Mouse (Mus musculus) neural tube, embryonic 14.5 days (tissue): ENCODE measurements around the gene Col15a1. TPM values are rescaled to one million over a fixed set of nuclear protein-coding genes. Genes with fewer than 3 reads are reported as not detected.

ENCODE experiments used
- ATAC-seq: fragments of 200-750 bp; cut with Nextera tagmentation; 2 replicates; pipeline ENCODE4 v1.8.0; 2017; ENCODE audit warnings: low read depth, mild to moderate bottlenecking, moderate TSS enrichment, moderate library complexity
- H3K27ac ChIP-seq: fragments of 300-500 bp; sonication (generic); 2 replicates; pipeline ENCODE4 v1.5.1; 2014; ENCODE audit warnings: low read depth, mild to moderate bottlenecking, control low read depth, low read length, moderate library complexity, mixed read lengths
- H3K27me3 ChIP-seq: fragments of 300-500 bp; sonication (generic); 2 replicates; pipeline ENCODE4 v1.6.1; 2014; ENCODE audit warnings: low read length; ENCODE audit not compliant: control insufficient read depth, insufficient read depth
- H3K36me3 ChIP-seq: fragments of 300-500 bp; sonication (generic); 2 replicates; pipeline ENCODE4 v1.6.1; 2014; ENCODE audit warnings: low read length, mixed read lengths; ENCODE audit not compliant: control insufficient read depth, insufficient read depth
- H3K4me1 ChIP-seq: fragments of 300-500 bp; sonication (generic); 2 replicates; pipeline ENCODE4 v1.6.1; 2014; ENCODE audit warnings: low read length; ENCODE audit not compliant: control insufficient read depth, insufficient read depth
- H3K4me2 ChIP-seq: fragments of 300-500 bp; sonication (generic); 2 replicates; pipeline ENCODE4 v1.6.1; 2014; ENCODE audit warnings: mild to moderate bottlenecking, low read depth, low read length, control low read depth
- H3K4me3 ChIP-seq: fragments of 300-500 bp; sonication (generic); 2 replicates; pipeline ENCODE4 v1.5.1; 2014; ENCODE audit warnings: low read depth, low read length, control low read depth, mixed read lengths
- H3K9ac ChIP-seq: fragments of 300-500 bp; sonication (generic); replicated peaks from 2 replicates; pipeline ENCODE4 v1.6.1; 2014; ENCODE audit warnings: low read depth, mild to moderate bottlenecking, control low read depth, low read length, mixed read lengths
- H3K9me3 ChIP-seq: fragments of 300-500 bp; sonication (generic); 2 replicates; pipeline ENCODE4 v1.6.1; 2016; ENCODE audit warnings: low read length; ENCODE audit not compliant: control insufficient read depth
- WGBS: fragments of 180-500 bp; shearing (Covaris S2); extraction: QIAGEN DNeasy Blood & Tissue Kit; methylation state at CpG from one replicate; pipeline ENCODE4 v1.1.7; 2014; 5-methylcytosine and 5-hydroxymethylcytosine counted together
- polyA plus RNA-seq: library from polyadenylated mRNA; unstranded; fragments of >200 nt; fragmentation: Nextera tagmentation; extraction: Ambion mirVana; gene quantifications from 2 replicates; pipeline ENCODE4 v1.2.1, GENCODE M21; 2014

Gene Col15a1
- polyA plus RNA-seq, 1 experiment from 2014 or later: 2.0 TPM

DNA sequence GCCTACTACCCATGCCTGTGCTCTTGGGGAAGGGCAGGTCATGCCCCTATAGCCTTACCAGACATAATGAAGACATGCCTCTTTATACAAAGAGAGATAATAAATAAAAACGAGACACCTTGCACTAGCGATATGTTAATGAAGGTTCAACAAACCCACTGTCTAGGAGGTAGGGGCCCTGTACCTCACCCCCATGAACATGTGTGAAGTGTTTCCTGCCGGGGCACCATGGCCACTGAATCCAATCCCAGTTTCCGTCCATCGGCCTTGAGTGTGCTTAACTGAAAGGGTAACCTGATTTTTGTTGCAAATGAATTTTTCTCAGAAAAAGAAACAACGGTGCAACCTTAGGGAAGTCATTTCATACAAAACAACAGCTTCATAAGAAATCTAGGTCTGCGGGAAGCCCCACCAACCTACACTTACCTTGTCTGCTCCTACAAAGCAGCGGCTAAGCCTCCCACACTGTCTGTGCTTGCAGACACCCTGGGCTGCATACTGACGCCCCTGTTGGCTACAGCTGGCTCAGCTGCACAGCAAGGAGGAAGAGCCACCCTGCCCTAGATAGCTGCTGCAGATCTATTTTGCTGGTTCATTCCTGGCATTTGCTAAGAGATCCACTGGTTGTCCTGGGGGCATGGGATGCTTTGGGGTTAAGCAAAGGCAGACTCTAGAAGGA is 64.6 kb downstream of the Col15a1 start:
- Histone ChIP-seq H3K4me1 (no peaks in the 10 kb centered on the region), H3K4me3 (no peak overlapping the region), H3K4me2 (no peak overlapping the region), H3K9me3 (no peaks in the 10 kb centered on the region), H3K9ac (no peak overlapping the region), H3K36me3 (no peaks in the 10 kb centered on the region), H3K27ac (no peak overlapping the region), H3K27me3 (no peaks in the 10 kb centered on the region)
- no peak for ATAC-seq
- WGBS: 74% methylated on average over 9 of the region's 9 CpGs

DNA sequence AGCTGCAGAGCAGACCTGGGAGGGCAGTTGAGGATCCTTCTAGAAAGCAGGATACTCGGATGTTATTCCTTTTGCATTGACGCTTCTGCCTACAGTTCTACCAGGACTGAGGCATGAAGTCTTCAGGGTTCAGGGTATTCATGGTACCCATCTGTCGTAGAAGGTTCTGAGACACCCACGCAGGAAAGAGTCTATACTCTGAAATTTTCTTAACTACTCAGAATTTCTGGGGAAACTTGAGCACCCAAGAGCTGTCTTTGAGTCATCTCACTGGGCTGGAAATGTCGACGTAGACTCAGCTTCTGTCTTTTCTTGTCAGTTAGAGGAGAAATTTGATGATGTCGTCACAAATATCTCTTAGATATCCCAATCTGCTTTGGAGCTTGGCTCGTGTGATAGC is 65.8 kb downstream of the Col15a1 start:
- Histone ChIP-seq H3K36me3 (no peaks in the 10 kb centered on the region), H3K27ac (no peak overlapping the region), H3K27me3 (no peaks in the 10 kb centered on the region), H3K9ac (no peak overlapping the region), H3K4me3 (no peak overlapping the region), H3K9me3 (no peaks in the 10 kb centered on the region), H3K4me2 (no peak overlapping the region), H3K4me1 (no peaks in the 10 kb centered on the region)
- WGBS: 92% methylated on average over 8 of the region's 8 CpGs
- no peak for ATAC-seq

DNA sequence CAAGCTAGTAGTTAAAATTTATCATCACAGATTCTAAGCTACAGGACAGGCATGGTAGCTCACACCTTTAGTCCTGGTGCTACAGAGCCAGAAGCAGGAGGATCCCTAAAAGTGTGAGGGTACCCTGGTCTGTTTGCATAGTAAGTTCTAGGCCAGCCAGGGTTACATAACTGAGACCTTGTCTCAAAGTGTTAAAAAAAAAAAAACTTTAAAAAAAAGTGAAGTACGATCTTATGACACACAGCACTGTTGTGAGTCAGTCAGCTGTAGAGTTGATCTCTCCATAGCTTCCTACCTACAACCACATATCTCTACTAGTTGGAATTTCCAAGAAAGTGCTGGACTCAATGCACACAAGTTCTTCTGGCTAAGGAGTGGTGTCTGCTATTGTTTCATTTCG is 67.0 kb downstream of the Col15a1 start:
- H3K27ac ChIP-seq: no peak overlapping the region
- no peak overlapping the region for H3K4me3 ChIP-seq
- no peak for ATAC-seq
- no peak overlapping the region for H3K9ac ChIP-seq
- no peaks in the 10 kb centered on the region for H3K36me3 ChIP-seq
- H3K4me1 ChIP-seq: no peaks in the 10 kb centered on the region
- WGBS: 95% methylated on average over 2 of the region's 2 CpGs
- H3K9me3 ChIP-seq: no peaks in the 10 kb centered on the region
- H3K27me3 ChIP-seq: no peaks in the 10 kb centered on the region
- H3K4me2 ChIP-seq: no peak overlapping the region

DNA sequence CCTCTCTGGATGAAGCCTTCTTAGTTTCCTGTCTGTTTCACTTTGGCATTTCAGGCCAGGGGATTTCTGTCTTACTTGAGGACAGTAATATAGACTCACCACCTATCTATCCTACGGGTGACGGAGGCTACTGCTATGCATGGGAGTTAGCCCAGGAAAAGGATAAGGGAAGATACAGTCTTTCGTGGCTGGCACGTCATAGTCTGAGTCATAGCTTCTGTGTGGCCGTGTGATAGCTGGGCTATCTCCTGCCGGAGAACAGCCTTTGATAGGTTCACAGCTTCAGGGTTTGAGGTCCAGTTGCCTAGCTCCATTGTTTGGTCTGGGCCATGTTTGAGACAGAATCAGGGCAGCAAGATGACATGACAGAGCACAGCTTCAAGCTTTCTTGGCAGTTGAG is 70.4 kb downstream of the Col15a1 start:
- no peaks in the 10 kb centered on the region for H3K4me1 ChIP-seq
- 93% methylated on average over 6 of the region's 6 CpGs for WGBS
- no peak for ATAC-seq
- H3K9ac ChIP-seq: no peak overlapping the region
- no peaks in the 10 kb centered on the region for H3K9me3 ChIP-seq
- no peak overlapping the region for H3K27ac ChIP-seq
- H3K27me3 ChIP-seq: no peaks in the 10 kb centered on the region
- no peaks in the 10 kb centered on the region for H3K36me3 ChIP-seq
- H3K4me2 ChIP-seq: no peak overlapping the region
- H3K4me3 ChIP-seq: no peak overlapping the region

DNA sequence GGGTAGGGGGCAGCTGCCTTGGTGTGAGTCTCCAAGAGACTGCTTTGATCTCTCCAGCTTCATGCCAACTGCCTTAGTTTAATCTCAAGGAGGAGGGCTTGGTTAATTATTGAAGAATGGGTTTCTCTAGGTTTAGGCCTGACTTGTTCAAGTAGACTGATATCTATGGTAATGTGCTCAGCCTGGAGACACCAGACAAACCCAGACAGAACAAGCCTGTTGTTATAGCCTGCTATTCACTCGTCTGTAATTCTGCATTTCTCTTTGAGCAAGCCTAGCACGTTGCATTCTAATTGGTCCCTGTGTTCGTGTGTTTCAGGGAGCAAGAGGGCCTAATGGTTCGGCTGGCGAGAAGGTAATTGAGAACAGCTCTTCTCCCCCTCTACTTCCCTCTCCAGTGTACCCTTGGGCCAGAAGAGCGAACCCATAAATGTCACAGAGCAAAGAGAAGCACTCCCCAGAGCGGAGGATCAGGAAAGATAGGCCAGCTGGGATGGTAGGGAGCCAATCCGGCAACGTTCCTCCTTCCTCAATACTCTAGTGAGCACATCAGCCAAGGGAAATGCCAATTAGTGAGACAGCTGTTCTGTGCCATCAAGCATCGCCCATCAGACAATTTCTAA is 71.2 kb downstream of the Col15a1 start:
- Histone ChIP-seq H3K36me3 (no peaks in the 10 kb centered on the region), H3K9me3 (no peaks in the 10 kb centered on the region), H3K9ac (no peak overlapping the region), H3K27me3 (no peaks in the 10 kb centered on the region), H3K4me2 (no peak overlapping the region), H3K4me1 (no peaks in the 10 kb centered on the region), H3K27ac (no peak overlapping the region), H3K4me3 (no peak overlapping the region)
- ATAC-seq: peak; percentile 94
- 35% methylated on average over 10 of the region's 10 CpGs for WGBS

DNA sequence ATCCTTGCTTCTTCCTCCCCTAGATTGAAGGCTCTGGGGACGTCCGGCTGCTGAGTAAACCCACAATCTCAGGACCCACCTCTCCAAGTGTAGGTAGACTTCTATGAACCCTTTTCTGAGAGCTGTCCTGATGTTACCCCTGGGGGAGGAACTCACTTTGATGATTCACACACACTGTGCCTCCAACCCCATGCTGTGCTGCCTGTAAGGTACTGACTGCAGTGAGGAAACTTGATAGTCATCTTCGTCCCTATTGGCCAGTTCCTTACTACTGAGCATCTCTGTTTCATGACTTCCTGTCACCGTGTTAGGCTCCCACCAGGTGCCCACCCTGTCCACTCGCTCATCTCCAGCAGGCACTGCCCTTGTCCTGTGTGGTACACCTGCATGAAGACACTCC is 72.2 kb downstream of the Col15a1 start:
- ATAC-seq: no peak

DNA sequence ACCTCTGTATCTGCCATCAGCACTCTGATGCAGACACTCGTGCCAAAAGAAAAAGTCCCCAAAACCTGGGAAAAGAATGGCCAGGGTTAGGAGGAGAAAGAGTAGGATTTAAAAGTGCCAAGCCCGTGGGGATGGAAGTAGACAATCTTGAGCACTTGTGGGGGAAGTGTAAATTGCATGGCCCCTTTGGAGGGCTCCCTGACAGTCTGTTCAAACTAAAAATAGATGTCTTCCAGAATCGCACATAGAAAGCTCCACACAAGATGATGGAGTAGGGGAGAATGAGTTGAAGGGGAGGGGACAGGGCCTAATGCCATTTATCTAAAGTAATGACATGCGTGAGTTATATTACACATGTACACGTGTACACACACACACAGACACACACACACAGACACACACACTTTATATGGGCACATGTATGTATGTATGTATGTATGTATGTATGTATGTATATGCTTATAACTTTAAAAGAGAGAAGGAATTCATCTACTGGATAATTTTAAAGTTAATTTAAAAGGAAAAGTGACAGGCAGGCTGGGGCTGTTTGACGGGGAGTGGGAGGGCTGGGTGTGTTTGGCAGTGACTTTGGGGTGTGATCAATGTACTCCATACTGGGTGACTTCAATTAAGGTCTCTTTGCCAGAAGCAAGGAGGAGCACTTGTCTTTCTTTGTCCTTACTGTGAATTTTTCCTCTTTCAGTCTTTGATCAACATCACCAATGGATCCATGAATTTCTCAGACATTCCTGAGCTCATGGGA is 74.1 kb downstream of the Col15a1 start:
- no peaks in the 10 kb centered on the region for H3K4me1 ChIP-seq
- no peak overlapping the region for H3K27ac ChIP-seq
- no peak overlapping the region for H3K4me2 ChIP-seq
- ATAC-seq: no peak
- no peaks in the 10 kb centered on the region for H3K36me3 ChIP-seq
- H3K4me3 ChIP-seq: no peak overlapping the region
- H3K9ac ChIP-seq: no peak overlapping the region
- no peaks in the 10 kb centered on the region for H3K27me3 ChIP-seq
- WGBS: 82% methylated on average over 6 of the region's 6 CpGs
- no peaks in the 10 kb centered on the region for H3K9me3 ChIP-seq

More for the DNA sequence above, 72.2 kb downstream of the Col15a1 start:
- WGBS: 88% methylated on average over 5 of the region's 5 CpGs
- no peak overlapping the region for H3K27ac ChIP-seq
- no peak overlapping the region for H3K4me3 ChIP-seq
- H3K36me3 ChIP-seq: no peaks in the 10 kb centered on the region
- no peaks in the 10 kb centered on the region for H3K27me3 ChIP-seq
- H3K9me3 ChIP-seq: no peaks in the 10 kb centered on the region
- no peak overlapping the region for H3K4me2 ChIP-seq
- H3K4me1 ChIP-seq: no peaks in the 10 kb centered on the region
- H3K9ac ChIP-seq: no peak overlapping the region

DNA sequence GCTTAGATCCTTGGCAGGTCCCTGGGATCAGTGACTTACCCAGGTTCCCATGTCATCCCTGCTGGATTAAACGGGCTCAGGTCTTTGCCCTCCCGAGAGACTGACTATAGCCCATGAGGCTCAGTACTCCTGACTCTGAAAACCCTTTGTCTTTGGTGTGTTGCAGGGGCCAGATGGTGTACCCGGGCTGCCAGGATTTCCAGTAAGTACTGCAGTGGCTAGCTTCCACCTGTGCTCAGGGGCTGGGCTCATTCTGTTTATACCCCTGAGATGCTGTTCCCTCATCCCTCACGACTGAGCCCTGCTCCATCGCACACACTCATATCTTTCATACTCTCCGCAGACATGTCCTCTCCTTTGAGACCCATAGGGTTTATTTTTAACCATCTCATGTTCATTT is 76.3 kb downstream of the Col15a1 start:
- no peak overlapping the region for H3K27ac ChIP-seq
- 63% methylated on average over 6 of the region's 6 CpGs for WGBS
- no peak overlapping the region for H3K4me2 ChIP-seq
- no peaks in the 10 kb centered on the region for H3K9me3 ChIP-seq
- no peaks in the 10 kb centered on the region for H3K4me1 ChIP-seq
- H3K9ac ChIP-seq: no peak overlapping the region
- H3K27me3 ChIP-seq: no peaks in the 10 kb centered on the region
- no peak overlapping the region for H3K4me3 ChIP-seq
- H3K36me3 ChIP-seq: no peaks in the 10 kb centered on the region
- ATAC-seq: no peak

DNA sequence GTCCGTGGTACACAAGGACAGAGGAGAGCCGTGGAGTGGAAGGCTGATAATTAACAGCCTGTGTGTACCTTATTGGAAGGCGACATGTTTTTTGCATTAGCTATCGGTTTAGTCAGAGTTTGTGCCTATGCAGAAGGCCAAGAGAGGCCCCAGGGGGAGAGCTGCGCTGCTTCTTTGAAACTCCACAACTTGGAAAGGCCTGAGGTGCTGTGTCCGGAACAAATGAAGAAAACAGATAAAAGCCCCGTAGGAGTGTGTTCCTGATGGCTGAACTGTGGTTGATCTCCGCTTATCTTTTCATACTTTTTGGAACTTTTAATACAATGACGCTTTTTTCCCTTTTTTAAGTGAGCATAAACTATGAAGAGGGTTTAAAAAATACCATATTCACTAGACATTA is 76.9 kb downstream of the Col15a1 start:
- Histone ChIP-seq H3K27me3 (no peaks in the 10 kb centered on the region), H3K9me3 (no peaks in the 10 kb centered on the region), H3K9ac (no peak overlapping the region), H3K4me1 (no peaks in the 10 kb centered on the region), H3K27ac (no peak overlapping the region), H3K36me3 (no peaks in the 10 kb centered on the region), H3K4me3 (no peak overlapping the region), H3K4me2 (no peak overlapping the region)
- ATAC-seq: no peak
- 71% methylated on average over 9 of the region's 9 CpGs for WGBS
